Mouse (Mus musculus) MEL (cell line): ENCODE results near the gene Fcrl5. TPM values are rescaled to one million over a fixed set of nuclear protein-coding genes. Genes with fewer than 3 reads are reported as not detected.

Experiments
- DNase-seq: peaks from one replicate; pipeline ENCODE4 v3.0.0; 2011; ENCODE audit warnings: low read depth, low spot score
- H3K27ac ChIP-seq: 2 replicates; pipeline ENCODE4 v1.5.1; 2012; ENCODE audit warnings: low read depth, mild to moderate bottlenecking, control low read depth, low read length, moderate library complexity; ENCODE audit not compliant: control insufficient read depth
- H3K27me3 ChIP-seq, 2 experiments: fragments of 150-350 bp in 1 of 2; sonication (generic) in 1 of 2; 2 replicates each; pipeline ENCODE4 v1.6.1; 2012; ENCODE audit warnings: low read length in 2 of 2, mild to moderate bottlenecking in 2 of 2, improper control_type of control experiment in 1 of 2, moderate library complexity in 1 of 2; ENCODE audit not compliant: insufficient read depth in 2 of 2, control insufficient read depth in 1 of 2
- H3K36me3 ChIP-seq, 2 experiments: 2 replicates each; pipeline ENCODE4 v1.6.1; 2012 to 2014; ENCODE audit warnings: low read length in 2 of 2, improper control_type of control experiment in 1 of 2, inconsistent platforms in 1 of 2, mild to moderate bottlenecking in 1 of 2; ENCODE audit not compliant: insufficient read depth in 2 of 2, control insufficient read depth in 1 of 2
- H3K4me1 ChIP-seq, 2 experiments: fragments of 150-350 bp in 1 of 2; sonication (generic) in 1 of 2; 2 replicates each; pipeline ENCODE4 v1.6.1; 2012; ENCODE audit warnings: low read length in 2 of 2, improper control_type of control experiment in 1 of 2, mild to moderate bottlenecking in 1 of 2; ENCODE audit not compliant: insufficient read depth in 2 of 2, control insufficient read depth in 1 of 2
- H3K4me3 ChIP-seq, 2 experiments: fragments of 150-350 bp in 1 of 2; sonication (generic) in 1 of 2; 2 replicates each; pipeline ENCODE4 v1.5.1; 2012; ENCODE audit warnings: low read depth in 2 of 2, low read length in 2 of 2, mild to moderate bottlenecking in 2 of 2, moderate library complexity in 2 of 2, control low read depth in 1 of 2, improper control_type of control experiment in 1 of 2; ENCODE audit not compliant: control insufficient read depth in 1 of 2, insufficient read depth in 1 of 2
- H3K79me2 ChIP-seq: 2 replicates; pipeline ENCODE4 v1.6.1; 2012; ENCODE audit warnings: mild to moderate bottlenecking, low read length, moderate library complexity; ENCODE audit not compliant: control insufficient read depth, poor library complexity, insufficient read depth
- H3K9ac ChIP-seq: 2 replicates; pipeline ENCODE4 v1.6.1; 2012; ENCODE audit warnings: low read depth, mild to moderate bottlenecking, control low read depth, low read length, moderate library complexity; ENCODE audit not compliant: control insufficient read depth, poor library complexity, severe bottlenecking
- H3K9me3 ChIP-seq: fragments of 150-350 bp; sonication (generic); replicated peaks from 2 replicates; pipeline ENCODE4 v1.6.1; 2012; ENCODE audit warnings: mild to moderate bottlenecking, low read length, improper control_type of control experiment, moderate library complexity; ENCODE audit not compliant: insufficient read depth
- BHLHE40 ChIP-seq: IDR thresholded peaks from 2 replicates; pipeline ENCODE4 v1.6.1; 2012; ENCODE audit warnings: low read depth, mild to moderate bottlenecking, inconsistent platforms, low read length, improper control_type of control experiment, borderline replicate concordance
- CHD1 ChIP-seq: IDR thresholded peaks from 2 replicates; pipeline ENCODE4 v1.6.1; 2012; ENCODE audit warnings: low read depth, mild to moderate bottlenecking, inconsistent platforms, low read length, improper control_type of control experiment
- CHD2 ChIP-seq: IDR thresholded peaks from 2 replicates; pipeline ENCODE4 v1.6.1; 2011; ENCODE audit warnings: low read length, improper control_type of control experiment
- CTCF ChIP-seq, 3 experiments: IDR thresholded peaks in 2 of 3; conservative IDR thresholded peaks in 1 of 3; 2 replicates each; pipeline ENCODE4 v1.5.1; 2011 to 2012; ENCODE audit warnings: low read length in 3 of 3, low read depth in 2 of 3, mild to moderate bottlenecking in 2 of 3, improper control_type of control experiment in 1 of 3, inconsistent platforms in 1 of 3, mixed read lengths in 1 of 3, moderate library complexity in 1 of 3; ENCODE audit not compliant: control insufficient read depth in 1 of 3, insufficient read depth in 1 of 3, poor library complexity in 1 of 3, severe bottlenecking in 1 of 3
- E2F4 ChIP-seq: IDR thresholded peaks from 2 replicates; pipeline ENCODE4 v1.6.1; 2011; ENCODE audit warnings: low read depth, low read length, improper control_type of control experiment, borderline replicate concordance
- ELF1 ChIP-seq: IDR thresholded peaks from 2 replicates; pipeline ENCODE4 v1.6.1; 2014; ENCODE audit warnings: low read depth, mild to moderate bottlenecking, inconsistent platforms, low read length, improper control_type of control experiment, moderate library complexity
- EP300 ChIP-seq, 2 experiments: IDR thresholded peaks; 2 replicates each; pipeline ENCODE4 v1.6.1; 2011; ENCODE audit warnings: improper control_type of control experiment in 2 of 2, low read length in 2 of 2, low read depth in 1 of 2, mild to moderate bottlenecking in 1 of 2
- ETS1 ChIP-seq: IDR thresholded peaks from 2 replicates; pipeline ENCODE4 v1.6.1; 2012; ENCODE audit warnings: low read depth, mild to moderate bottlenecking, inconsistent platforms, low read length, improper control_type of control experiment, moderate library complexity
- GABPA ChIP-seq: IDR thresholded peaks from 2 replicates; pipeline ENCODE4 v1.6.1; 2012; ENCODE audit warnings: low read depth, mild to moderate bottlenecking, inconsistent platforms, low read length, improper control_type of control experiment, moderate library complexity
- GATA1 ChIP-seq: IDR thresholded peaks from 2 replicates; pipeline ENCODE4 v1.6.1; 2011; ENCODE audit warnings: low read depth, low read length, improper control_type of control experiment
- JUND ChIP-seq: IDR thresholded peaks from 2 replicates; pipeline ENCODE4 v1.6.1; 2011; ENCODE audit warnings: low read depth, mild to moderate bottlenecking, improper control_type of control experiment, low read length
- KAT2A ChIP-seq: conservative IDR thresholded peaks from 2 replicates; pipeline ENCODE4 v1.6.1; 2012; ENCODE audit warnings: low read depth, low read length, improper control_type of control experiment, inconsistent platforms
- MAFK ChIP-seq: IDR thresholded peaks from 2 replicates; pipeline ENCODE4 v1.6.1; 2011; ENCODE audit warnings: low read depth, mild to moderate bottlenecking, low read length, improper control_type of control experiment, borderline replicate concordance
- MAX ChIP-seq: IDR thresholded peaks from 2 replicates; pipeline ENCODE4 v1.6.1; 2011; ENCODE audit warnings: low read length, improper control_type of control experiment
- MAZ ChIP-seq: IDR thresholded peaks from 2 replicates; pipeline ENCODE4 v1.6.1; 2012; ENCODE audit warnings: low read depth, mild to moderate bottlenecking, inconsistent platforms, low read length, improper control_type of control experiment
- MEF2A ChIP-seq: IDR thresholded peaks from 2 replicates; pipeline ENCODE4 v1.6.1; 2014; ENCODE audit warnings: low read depth, mild to moderate bottlenecking, inconsistent platforms, low read length, improper control_type of control experiment; ENCODE audit not compliant: poor library complexity, insufficient replicate concordance, severe bottlenecking; ENCODE audit errors: extremely low read depth
- MXI1 ChIP-seq: IDR thresholded peaks from 2 replicates; pipeline ENCODE4 v1.6.1; 2011; ENCODE audit warnings: mild to moderate bottlenecking, low read depth, low read length, improper control_type of control experiment
- NRF1 ChIP-seq: IDR thresholded peaks from 2 replicates; pipeline ENCODE4 v1.6.1; 2014; ENCODE audit warnings: low read depth, mild to moderate bottlenecking, inconsistent platforms, low read length, improper control_type of control experiment, moderate library complexity; ENCODE audit not compliant: poor library complexity, insufficient read depth, severe bottlenecking
- POLR2A ChIP-seq, 2 experiments: IDR thresholded peaks; 2 replicates each; pipeline ENCODE4 v1.6.1; 2011 to 2012; ENCODE audit warnings: low read length in 2 of 2, mild to moderate bottlenecking in 2 of 2, control low read depth in 1 of 2, improper control_type of control experiment in 1 of 2, low read depth in 1 of 2, moderate library complexity in 1 of 2; ENCODE audit not compliant: control insufficient read depth in 1 of 2, insufficient read depth in 1 of 2, poor library complexity in 1 of 2
- POLR2AphosphoS2 ChIP-seq: IDR thresholded peaks from 2 replicates; pipeline ENCODE4 v1.6.1; 2011; ENCODE audit warnings: low read length, improper control_type of control experiment
- POLR2AphosphoS5 ChIP-seq: IDR thresholded peaks from 2 replicates; pipeline ENCODE4 v1.6.1; 2012; ENCODE audit warnings: low read depth, borderline replicate concordance, mild to moderate bottlenecking, inconsistent platforms, low read length, moderate library complexity, mixed read lengths
- RCOR1 ChIP-seq: IDR thresholded peaks from 2 replicates; pipeline ENCODE4 v1.6.1; 2012; ENCODE audit warnings: low read depth, mild to moderate bottlenecking, inconsistent platforms, low read length, improper control_type of control experiment
- SIN3A ChIP-seq: IDR thresholded peaks from 2 replicates; pipeline ENCODE4 v1.6.1; 2012; ENCODE audit warnings: low read length, improper control_type of control experiment, inconsistent platforms
- SMC3 ChIP-seq: IDR thresholded peaks from 2 replicates; pipeline ENCODE4 v1.6.1; 2011; ENCODE audit warnings: low read depth, low read length, improper control_type of control experiment
- TBP ChIP-seq: IDR thresholded peaks from 2 replicates; pipeline ENCODE4 v1.8.0; 2011; ENCODE audit warnings: low read depth, low read length, improper control_type of control experiment
- UBTF ChIP-seq: IDR thresholded peaks from 2 replicates; pipeline ENCODE4 v1.6.1; 2012; ENCODE audit warnings: low read depth, mild to moderate bottlenecking, inconsistent platforms, low read length, improper control_type of control experiment, moderate library complexity, borderline replicate concordance; ENCODE audit not compliant: insufficient read depth
- USF1 ChIP-seq: IDR thresholded peaks from 2 replicates; pipeline ENCODE4 v1.6.1; 2014; ENCODE audit warnings: low read depth, mild to moderate bottlenecking, inconsistent platforms, low read length, improper control_type of control experiment, moderate library complexity
- ZC3H11A ChIP-seq: IDR thresholded peaks from 2 replicates; pipeline ENCODE4 v1.6.1; 2012; ENCODE audit warnings: low read depth, mild to moderate bottlenecking, inconsistent platforms, low read length, improper control_type of control experiment
- ZKSCAN1 ChIP-seq: IDR thresholded peaks from 2 replicates; pipeline ENCODE4 v1.6.1; 2012; ENCODE audit warnings: low read depth, mild to moderate bottlenecking, inconsistent platforms, low read length, improper control_type of control experiment, moderate library complexity
- polyA plus RNA-seq, 2 experiments: library from polyadenylated mRNA; stranded (reverse) in 1 of 2; unstranded in 1 of 2; fragments of >175 nt in 1 of 2; fragments of >200 nt in 1 of 2; gene quantifications; 2 replicates each; pipeline versions ENCODE4 v1.2.1 to v1.2.4; 2012; ENCODE audit warnings: low replicate concordance in 2 of 2, low read depth in 1 of 2; ENCODE audit not compliant: insufficient read length in 2 of 2, insufficient read depth in 1 of 2, missing spikeins in 1 of 2
- total RNA-seq: library from RNA; depleted of rRNA; stranded (reverse); fragments of 300-350 nt; gene quantifications from 2 replicates; pipeline ENCODE4 v1.2.3, GENCODE M21; 2012

The Fcrl5 gene
- total and polyA plus RNA-seq, 3 experiments = 0.03 TPM; not detected in 2

DNA sequence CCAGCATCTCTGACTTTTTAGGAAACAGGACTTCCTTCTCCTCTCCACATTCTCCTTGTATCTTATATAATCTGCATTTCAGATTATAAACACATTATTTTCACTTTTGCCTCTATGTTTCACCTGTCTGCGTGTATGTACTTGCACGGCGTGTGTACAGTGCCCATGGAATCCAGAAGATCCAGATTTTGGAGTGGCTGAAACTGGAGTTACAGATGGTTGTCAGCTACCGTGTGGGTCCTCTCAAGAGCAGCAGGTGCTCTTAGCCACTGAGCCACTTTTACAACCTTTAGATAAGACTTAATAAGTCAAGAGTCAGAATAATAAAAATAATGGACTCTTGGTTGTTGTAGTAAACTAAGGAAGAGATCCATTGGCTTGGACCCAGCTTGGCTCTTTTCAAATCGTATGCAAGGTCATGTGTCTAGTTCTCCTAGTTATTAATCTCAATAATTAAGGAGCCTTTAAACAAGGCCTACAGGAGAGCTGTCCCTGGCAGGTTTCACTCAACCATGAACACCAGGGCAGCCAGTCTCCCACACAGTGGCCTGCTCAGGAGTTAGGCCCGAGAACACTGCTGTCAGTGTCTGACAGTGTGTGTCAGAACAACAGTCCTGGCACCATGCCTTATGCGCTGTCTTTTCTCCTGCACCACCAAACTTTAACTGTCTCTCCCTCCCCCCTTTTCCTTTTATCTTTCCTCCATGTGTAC is 98.2 kb downstream of the Fcrl5 start:
- 0 out of 4 replicates have a peak, but pooled peaks cover 0 to 4% of the 10 kb centered on the region in 2 experiments for H3K4me1 ChIP-seq
- TF ChIP-seq EP300 (IDR thresholded peaks at IDR 0.05; ENCODE audit: low read depth in 1 of 2, low read length in 2 of 2) (no peak), BHLHE40 (no peak), POLR2A (IDR thresholded peaks at IDR 0.05; ENCODE audit: control insufficient read depth in 1 of 2, insufficient read depth in 1 of 2, low read depth in 1 of 2, low read length in 2 of 2, poor library complexity in 1 of 2) (no peak), E2F4 (no peak), RCOR1 (no peak), NRF1 (no peak), ELF1 (no peak), MXI1 (no peak), GATA1 (no peak), SIN3A (no peak), MAFK (no peak), SMC3 (no peak), POLR2AphosphoS5 (no peak), POLR2AphosphoS2 (no peak), CHD2 (no peak), CTCF (IDR thresholded peaks at IDR 0.05 in 2 of 3, conservative IDR thresholded peaks at IDR 0.05 in 1 of 3; ENCODE audit: control insufficient read depth in 1 of 3, insufficient read depth in 1 of 3, low read depth in 2 of 3, low read length in 3 of 3, poor library complexity in 1 of 3, severe bottlenecking in 1 of 3) (no peak), TBP (no peak), ZC3H11A (no peak)
- TF ChIP-seq, all 39 proteins: peak for 0
- Histone ChIP-seq H3K36me3 (peaks cover 4 to 8% of the 10 kb centered on the region in 2 experiments), H3K27me3 (no peaks in the 10 kb centered on the region), H3K27ac (no peak overlapping the region), H3K4me3 (no peak overlapping the region), H3K79me2 (no peaks in the 10 kb centered on the region), H3K9ac (no peak overlapping the region), H3K9me3 (no peaks in the 10 kb centered on the region)
- DNase-seq = no peak

DNA sequence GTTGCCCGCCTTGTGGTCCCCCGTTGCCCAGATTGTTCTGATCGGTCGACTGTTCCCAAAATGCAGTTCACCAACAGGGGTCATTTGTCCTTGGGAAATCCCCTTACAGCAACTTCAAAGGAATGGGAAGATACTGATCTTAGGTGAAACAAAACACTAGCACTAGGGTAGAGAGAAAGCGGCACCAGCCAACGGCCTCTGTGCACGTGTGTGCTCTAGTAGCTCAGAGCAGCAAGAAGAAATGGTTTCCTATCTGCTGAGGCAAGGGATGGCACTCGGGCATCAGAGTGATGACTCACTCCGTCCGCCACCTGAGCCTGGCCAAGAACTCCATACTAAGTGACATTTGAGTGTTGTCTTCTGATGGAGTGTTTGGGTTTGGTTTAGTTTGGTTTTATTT is 102.5 kb downstream of the Fcrl5 start:
- H3K4me1 ChIP-seq = no peaks in the 10 kb centered on the region
- H3K27ac ChIP-seq = no peak overlapping the region
- no peak overlapping the region for H3K9ac ChIP-seq
- TF ChIP-seq MAX = no peak
- no peak for TF ChIP-seq ETS1
- TF ChIP-seq USF1 = no peak
- no peak for TF ChIP-seq POLR2A (IDR thresholded peaks at IDR 0.05; ENCODE audit: control insufficient read depth in 1 of 2, insufficient read depth in 1 of 2, low read depth in 1 of 2, low read length in 2 of 2, poor library complexity in 1 of 2)
- TF ChIP-seq RCOR1 = no peak
- no peak for TF ChIP-seq ZKSCAN1
- TF ChIP-seq ZC3H11A = no peak
- no peak for TF ChIP-seq MAFK
- TF ChIP-seq POLR2AphosphoS5 = no peak
- no peak for TF ChIP-seq CHD1
- TF ChIP-seq JUND = no peak
- no peak for TF ChIP-seq MAZ
- TF ChIP-seq MEF2A = no peak
- TF ChIP-seq GABPA = no peak
- no peak for TF ChIP-seq E2F4
- no peak for TF ChIP-seq POLR2AphosphoS2
- no peak for TF ChIP-seq KAT2A
- no peak for TF ChIP-seq UBTF
- no peak for DNase-seq
- no peak overlapping the region for H3K4me3 ChIP-seq
- H3K79me2 ChIP-seq = no peaks in the 10 kb centered on the region
- no peaks in the 10 kb centered on the region for H3K36me3 ChIP-seq
- no peaks in the 10 kb centered on the region for H3K27me3 ChIP-seq
- H3K9me3 ChIP-seq = no peaks in the 10 kb centered on the region
